Mouse (Mus musculus): ENCODE results near the gene Vmn1r107. TPM values are rescaled to one million over a fixed set of nuclear protein-coding genes. Genes with fewer than 3 reads are reported as not detected.
"Not testable (repeated sequence)": the region's sequence is repeated elsewhere in the genome, so short reads cannot be mapped to it uniquely, and the experiment has no call there.

The Vmn1r107 gene
- not detected in 2 replicates for polyA plus RNA-seq (2015; fragmentation: Nextera tagmentation; extraction: Ambion mirVana)

DNA sequence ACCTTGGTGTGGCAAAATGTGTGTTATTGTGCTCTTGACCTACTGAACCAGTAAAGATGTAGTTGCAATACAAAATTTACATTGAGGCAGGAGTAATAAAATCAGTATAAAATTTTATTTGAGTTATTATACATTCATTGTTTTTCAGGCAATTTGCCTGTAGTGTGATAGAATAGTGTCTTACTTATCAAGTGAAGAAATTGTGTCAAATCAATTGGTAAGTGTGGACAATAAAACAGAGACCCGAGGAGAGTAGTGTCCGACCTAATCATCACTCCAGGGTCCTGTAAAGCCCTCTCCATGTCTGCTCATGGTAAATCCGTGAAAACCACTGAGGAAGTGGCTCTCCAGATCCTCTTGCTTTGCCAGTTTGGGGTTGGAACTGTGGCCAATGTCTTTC, at the start of gene Vmn1r107:
TSS of gene Vmn1r107 (plus strand) at position 301 of the 400 bp plus-strand sequence.
- not testable (repeated sequence) for H3K4me2 ChIP-seq (replicated peaks; ENCODE audit: low read depth, low read length); H3K9me3 ChIP-seq (ENCODE audit: low read length); H3K9ac ChIP-seq (replicated peaks; ENCODE audit: low read length); ATAC-seq (ENCODE audit: low FRiP score, low TSS enrichment); H3K4me3 ChIP-seq (ENCODE audit: low read length); H3K27ac ChIP-seq (ENCODE audit: low read length); H3K4me1 ChIP-seq (ENCODE audit: insufficient read depth, low read length); H3K27me3 ChIP-seq (ENCODE audit: insufficient read depth, low read length); H3K36me3 ChIP-seq (ENCODE audit: insufficient read depth, low read length)
- WGBS: no CpG with 5 or more reads among the region's 3 CpGs

DNA sequence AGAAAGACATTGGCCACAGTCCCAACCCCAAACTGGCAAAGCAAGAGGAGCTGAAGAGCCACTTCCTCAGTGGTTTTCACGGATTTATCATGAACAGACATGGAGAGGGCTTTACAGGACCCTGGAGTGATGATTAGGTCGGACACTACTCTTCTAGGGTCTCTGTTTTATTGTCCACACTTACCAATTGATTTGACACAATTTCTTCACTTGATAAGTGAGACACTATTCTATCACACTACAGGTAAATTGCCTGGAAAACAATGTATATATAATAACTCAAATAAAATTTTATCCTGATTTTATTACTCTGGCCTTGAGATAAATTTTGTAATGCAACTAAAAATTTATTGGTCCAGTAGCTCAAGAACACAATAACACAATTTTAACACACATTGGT, 34.4 kb downstream of the Vmn1r107 start, which contains the start of gene Vmn1r111:
TSS of gene Vmn1r111 (minus strand) at position 101 of the 400 bp plus-strand sequence.
- not testable (repeated sequence) for ATAC-seq (ENCODE audit: low FRiP score, low TSS enrichment); H3K4me2 ChIP-seq (replicated peaks; ENCODE audit: low read depth, low read length); H3K9me3 ChIP-seq (ENCODE audit: low read length); H3K4me1 ChIP-seq (ENCODE audit: insufficient read depth, low read length); H3K4me3 ChIP-seq (ENCODE audit: low read length); H3K27ac ChIP-seq (ENCODE audit: low read length); H3K9ac ChIP-seq (replicated peaks; ENCODE audit: low read length); H3K36me3 ChIP-seq (ENCODE audit: insufficient read depth, low read length); H3K27me3 ChIP-seq (ENCODE audit: insufficient read depth, low read length)
- no CpG with 5 or more reads among the region's 2 CpGs for WGBS

Other genes with a start within 250 kb of the Vmn1r107 start
- gene Vmn1r101, start 226.3 kb upstream of the Vmn1r107 start, polyA plus RNA-seq (2015; fragmentation: Nextera tagmentation; extraction: Ambion mirVana): not detected in 2 replicates
- gene Gm10670, start 194.0 kb upstream of the Vmn1r107 start, polyA plus RNA-seq (2015; fragmentation: Nextera tagmentation; extraction: Ambion mirVana): not detected in 2 replicates
- gene Vmn1r103, start 158.4 kb upstream of the Vmn1r107 start, polyA plus RNA-seq (2015; fragmentation: Nextera tagmentation; extraction: Ambion mirVana): not detected in 2 replicates
- gene Vmn1r104, start 135.1 kb upstream of the Vmn1r107 start, polyA plus RNA-seq (2015; fragmentation: Nextera tagmentation; extraction: Ambion mirVana): not detected in 2 replicates
- gene Gm5726, start 123.2 kb upstream of the Vmn1r107 start, polyA plus RNA-seq (2015; fragmentation: Nextera tagmentation; extraction: Ambion mirVana): not detected in 2 replicates
- not detected in 2 replicates for gene Gm4141, start 92.7 kb upstream of the Vmn1r107 start, polyA plus RNA-seq (2015; fragmentation: Nextera tagmentation; extraction: Ambion mirVana)
- gene Gm4513, start 69.9 kb upstream of the Vmn1r107 start, polyA plus RNA-seq (2015; fragmentation: Nextera tagmentation; extraction: Ambion mirVana): not detected in 2 replicates
- gene Vmn1r111, start 34.3 kb downstream of the Vmn1r107 start, polyA plus RNA-seq (2015; fragmentation: Nextera tagmentation; extraction: Ambion mirVana): not detected in 2 replicates
- not detected in 2 replicates for gene Gm10668, start 61.7 kb downstream of the Vmn1r107 start, polyA plus RNA-seq (2015; fragmentation: Nextera tagmentation; extraction: Ambion mirVana)
- gene Vmn1r112, start 102.3 kb downstream of the Vmn1r107 start, polyA plus RNA-seq (2015; fragmentation: Nextera tagmentation; extraction: Ambion mirVana): not detected in 2 replicates
- gene Vmn1r113, start 118.4 kb downstream of the Vmn1r107 start, polyA plus RNA-seq (2015; fragmentation: Nextera tagmentation; extraction: Ambion mirVana): not detected in 2 replicates
- gene Vmn1r114, start 143.3 kb downstream of the Vmn1r107 start, polyA plus RNA-seq (2015; fragmentation: Nextera tagmentation; extraction: Ambion mirVana): not detected in 2 replicates
- not detected in 2 replicates for gene Vmn1r115, start 176.1 kb downstream of the Vmn1r107 start, polyA plus RNA-seq (2015; fragmentation: Nextera tagmentation; extraction: Ambion mirVana)
- gene Vmn1r116, start 203.3 kb downstream of the Vmn1r107 start, polyA plus RNA-seq (2015; fragmentation: Nextera tagmentation; extraction: Ambion mirVana): not detected in 2 replicates
- not detected in 2 replicates for gene Vmn1r117, start 215.2 kb downstream of the Vmn1r107 start, polyA plus RNA-seq (2015; fragmentation: Nextera tagmentation; extraction: Ambion mirVana)
- not detected in 2 replicates for gene Vmn1r118, start 243.4 kb downstream of the Vmn1r107 start, polyA plus RNA-seq (2015; fragmentation: Nextera tagmentation; extraction: Ambion mirVana)

Measured in kidney, embryonic 16.5 days (tissue).